Mouse (Mus musculus): ENCODE measurements around the gene Atp2a3.

DNA sequence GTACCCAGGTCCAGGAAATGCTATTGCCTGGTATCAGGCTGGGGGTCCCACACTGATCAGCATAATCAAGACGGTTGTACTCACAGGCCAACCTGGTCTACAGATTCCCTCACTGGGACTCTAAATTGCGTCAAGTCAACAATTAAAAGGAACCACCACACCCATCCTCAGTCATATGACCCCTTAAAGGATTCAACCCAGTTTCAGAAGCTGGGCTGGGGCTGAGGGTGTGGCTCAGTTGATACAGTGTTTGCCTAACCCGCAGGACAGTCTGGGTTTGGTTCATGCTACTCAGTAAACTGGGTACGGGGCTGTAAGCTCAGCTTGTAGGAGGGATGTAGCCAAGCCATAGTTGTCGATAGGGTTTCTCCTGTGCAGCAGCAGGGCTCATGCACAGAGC lies 25.8 kb downstream of the Atp2a3 start:
- no peak for TF ChIP-seq CTCF (IDR thresholded peaks at IDR 0.05)
- no peak for TF ChIP-seq EP300 (IDR thresholded peaks at IDR 0.05)
